Mouse (Mus musculus) intestine, postnatal 0 days (tissue): ENCODE results near the gene H2-T3. TPM values are rescaled to one million over a fixed set of nuclear protein-coding genes. Genes with fewer than 3 reads are reported as not detected.

Experiments used
- ATAC-seq: fragments of 200-750 bp; cut with Nextera tagmentation; 2 replicates; pipeline ENCODE4 v1.8.0; 2017; ENCODE audit warnings: mild to moderate bottlenecking, moderate TSS enrichment, moderate library complexity
- H3K27ac ChIP-seq: fragments of 300-500 bp; sonication (generic); 2 replicates; pipeline ENCODE4 v1.5.1; 2014; ENCODE audit warnings: mild to moderate bottlenecking, low read depth, low read length, moderate library complexity
- H3K27me3 ChIP-seq: fragments of 300-500 bp; sonication (generic); replicated peaks from 2 replicates; pipeline ENCODE4 v1.6.1; 2014; ENCODE audit warnings: low read length, mixed read lengths; ENCODE audit not compliant: control insufficient read depth, insufficient read depth
- H3K36me3 ChIP-seq: fragments of 300-500 bp; sonication (generic); 2 replicates; pipeline ENCODE4 v1.6.1; 2014; ENCODE audit warnings: mild to moderate bottlenecking, moderate library complexity; ENCODE audit not compliant: control insufficient read depth, insufficient read depth
- H3K4me1 ChIP-seq: fragments of 300-500 bp; sonication (generic); replicated peaks from 2 replicates; pipeline ENCODE4 v1.6.1; 2014; ENCODE audit warnings: antibody characterized with exemption, low read length, mixed read lengths; ENCODE audit not compliant: control insufficient read depth, insufficient read depth
- H3K4me2 ChIP-seq: fragments of 300-500 bp; sonication (generic); replicated peaks from 2 replicates; pipeline ENCODE4 v1.6.1; 2014; ENCODE audit warnings: low read depth, mild to moderate bottlenecking, moderate library complexity
- H3K4me3 ChIP-seq: fragments of 300-500 bp; sonication (generic); 2 replicates; pipeline ENCODE4 v1.5.1; 2014; ENCODE audit warnings: low read depth, low read length
- H3K9ac ChIP-seq: fragments of 300-500 bp; sonication (generic); 2 replicates; pipeline ENCODE4 v1.6.1; 2014; ENCODE audit warnings: mild to moderate bottlenecking, low read depth, low read length
- H3K9me3 ChIP-seq: fragments of 300-500 bp; sonication (generic); 2 replicates; pipeline ENCODE4 v1.6.1; 2016; ENCODE audit warnings: mixed run types; ENCODE audit not compliant: control insufficient read depth
- CTCF ChIP-seq: sonication (generic); IDR thresholded peaks from 2 replicates; pipeline ENCODE4 v1.5.1; 2016; ENCODE audit warnings: low read depth, mild to moderate bottlenecking, control low read depth, antibody characterized with exemption, moderate library complexity
- WGBS: fragments of 180-500 bp; shearing (Covaris S2); extraction: QIAGEN DNeasy Blood & Tissue Kit; methylation state at CpG from one replicate; pipeline ENCODE4 v1.1.7; 2014; 5-methylcytosine and 5-hydroxymethylcytosine counted together
- polyA plus RNA-seq: library from polyadenylated mRNA; unstranded; fragments of >200 nt; fragmentation: Nextera tagmentation; extraction: Ambion mirVana; gene quantifications from 2 replicates; pipeline ENCODE4 v1.2.1, GENCODE M21; 2015

The H2-T3 gene
- polyA plus RNA-seq, 1 experiment from 2014 or later, result 53.3 TPM

DNA sequence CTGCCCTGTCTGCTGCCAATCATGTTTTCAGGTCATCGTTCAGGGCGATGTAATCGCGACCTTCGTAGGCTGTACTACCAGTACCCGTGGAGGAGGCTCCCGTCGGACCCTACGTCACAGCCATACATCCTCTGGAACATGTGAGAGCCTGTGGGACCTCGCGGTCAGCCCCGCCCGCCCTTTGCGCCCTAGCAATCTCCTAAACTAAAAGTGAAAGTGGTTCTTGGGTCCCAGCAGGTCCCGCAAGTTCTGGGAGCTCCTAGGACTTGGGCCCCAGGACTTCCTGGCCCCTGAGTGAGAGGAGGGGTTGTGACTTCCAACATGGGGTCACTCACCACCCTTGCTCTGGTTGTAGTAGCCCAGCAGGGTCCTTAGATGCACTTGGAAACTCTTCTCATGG lies 15.4 kb upstream of the H2-T3 start:
- Histone ChIP-seq H3K9me3 (no peaks in the 10 kb centered on the region), H3K4me3 (peak overlapping the region; percentile 41), H3K27ac (no peak overlapping the region), H3K27me3 (peaks cover 32% of the 10 kb centered on the region; the same call in 1 of the 2 replicates), H3K4me1 (no peaks in the 10 kb centered on the region), H3K4me2 (peak overlapping the region; percentile 70), H3K9ac (no peak overlapping the region), H3K36me3 (no peaks in the 10 kb centered on the region)
- whole genome bisulfite sequencing, result 1% methylated on average over 15 of the region's 15 CpGs
- peak; percentile 37 for ATAC-seq
- TF ChIP-seq CTCF, result no peak

DNA sequence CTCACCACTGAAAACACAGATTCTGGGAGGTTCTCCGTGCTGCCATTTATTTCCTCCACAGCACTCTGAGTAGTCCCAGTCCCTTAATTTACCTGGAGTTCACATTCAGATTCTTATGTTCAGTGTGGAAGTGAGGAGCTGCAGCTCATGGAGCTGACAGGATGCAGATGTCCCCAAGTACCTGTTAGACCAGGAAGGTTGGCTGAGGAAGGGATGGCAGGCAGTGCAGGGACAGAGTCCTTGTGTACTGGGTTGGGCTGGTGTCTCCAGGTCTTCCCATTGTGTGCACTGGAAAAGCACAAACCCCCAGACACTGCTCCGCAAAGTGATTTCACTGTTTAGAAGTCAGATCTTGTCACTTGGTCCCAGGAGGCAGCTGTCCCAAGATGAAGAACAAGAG lies 11.8 kb upstream of the H2-T3 start:
- Histone ChIP-seq H3K27me3 (peaks cover 27% of the 10 kb centered on the region; the same call in 1 of the 2 replicates), H3K4me2 (no peak overlapping the region), H3K9ac (no peak overlapping the region), H3K36me3 (no peaks in the 10 kb centered on the region), H3K27ac (no peak overlapping the region), H3K4me3 (no peak overlapping the region), H3K9me3 (no peaks in the 10 kb centered on the region), H3K4me1 (no peaks in the 10 kb centered on the region)
- ATAC-seq, result no peak
- WGBS, result 77% methylated on average over 2 of the region's 2 CpGs
- TF ChIP-seq CTCF, result no peak

DNA sequence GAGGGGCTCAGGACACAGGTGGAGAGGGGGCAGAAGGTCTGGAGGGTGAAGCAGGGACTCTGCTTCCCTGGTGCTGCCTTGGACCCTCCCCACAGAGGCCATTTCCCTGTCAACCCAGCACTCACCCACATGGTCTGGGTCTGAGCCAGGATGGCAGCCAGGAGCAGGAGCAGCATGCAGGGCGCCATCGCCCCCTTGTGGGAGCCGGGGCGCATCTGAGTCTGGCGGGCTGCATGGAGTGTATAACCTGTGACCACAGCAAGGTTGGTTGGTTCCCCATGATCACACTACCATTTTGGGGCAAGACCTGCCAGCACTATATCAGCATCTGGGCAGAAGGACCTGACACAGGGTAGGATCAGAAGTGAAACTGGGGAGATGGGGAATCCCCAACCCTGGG lies 8.2 kb upstream of the H2-T3 start:
- peak; percentile 80 for TF ChIP-seq CTCF
- ATAC-seq, result no peak; the same call in 1 of the 2 replicates
- peaks cover 10% of the 10 kb centered on the region; the same call in 1 of the 2 replicates for H3K27me3 ChIP-seq
- H3K9me3 ChIP-seq, result no peaks in the 10 kb centered on the region
- H3K27ac ChIP-seq, result no peak overlapping the region
- no peaks in the 10 kb centered on the region for H3K36me3 ChIP-seq
- H3K4me1 ChIP-seq, result no peaks in the 10 kb centered on the region
- 16% methylated on average over 5 of the region's 5 CpGs for WGBS
- no peak overlapping the region for H3K4me3 ChIP-seq
- no peak overlapping the region for H3K9ac ChIP-seq
- no peak overlapping the region for H3K4me2 ChIP-seq

DNA sequence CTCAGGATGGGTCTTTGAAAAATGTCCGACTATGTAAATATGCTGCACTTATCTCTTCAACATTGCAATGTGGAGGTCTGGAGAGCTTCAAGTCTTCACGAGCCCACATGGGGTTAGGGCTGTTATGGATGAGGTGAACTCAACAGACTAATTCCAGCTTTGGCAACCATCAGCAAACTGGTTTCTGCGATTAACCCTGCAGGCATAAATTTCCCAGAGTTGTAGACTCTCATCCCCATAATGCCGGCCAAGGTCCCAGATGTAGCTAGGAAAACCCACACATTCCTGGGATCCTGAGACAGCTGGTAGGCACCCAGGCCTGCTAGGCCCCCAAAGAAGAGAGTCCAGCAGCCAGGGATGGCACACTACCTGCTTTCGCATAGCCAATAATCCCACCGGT lies 4.4 kb upstream of the H2-T3 start:
- WGBS, result 72% methylated on average over 6 of the region's 6 CpGs
- Histone ChIP-seq H3K9me3 (no peaks in the 10 kb centered on the region), H3K36me3 (no peaks in the 10 kb centered on the region), H3K27me3 (no peaks in the 10 kb centered on the region), H3K27ac (no peak overlapping the region), H3K4me3 (no peak overlapping the region), H3K4me1 (no peaks in the 10 kb centered on the region), H3K9ac (no peak overlapping the region), H3K4me2 (no peak overlapping the region)
- no peak for TF ChIP-seq CTCF
- no peak for ATAC-seq

DNA sequence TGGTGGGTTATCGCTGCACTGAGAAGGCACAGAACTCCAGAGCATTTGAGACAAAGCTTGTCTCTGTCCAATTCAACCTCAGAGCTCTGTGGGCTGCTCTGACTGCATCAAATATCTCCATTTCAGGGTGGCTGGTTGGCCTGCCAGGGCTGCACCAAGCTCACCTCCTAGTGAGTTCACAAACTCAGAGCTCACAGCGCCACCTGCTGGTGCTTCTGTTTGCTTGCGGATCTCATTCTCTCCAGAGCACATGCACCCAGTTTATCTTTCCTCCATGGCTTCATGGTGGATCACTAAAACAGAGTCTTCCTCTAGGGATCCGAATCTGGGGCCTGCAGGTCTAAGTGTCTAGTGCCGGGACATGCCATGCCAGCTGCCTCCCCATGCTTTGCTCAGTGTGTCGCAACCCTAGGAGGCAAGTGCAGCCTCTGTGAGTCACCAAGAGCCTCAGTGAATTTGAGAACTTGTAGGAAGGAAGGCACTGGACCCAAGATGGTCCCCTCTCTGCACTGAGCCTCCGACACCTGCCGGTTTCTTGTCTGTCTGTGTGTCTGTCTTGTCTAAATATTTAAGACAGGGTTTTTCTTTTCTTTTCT lies 3.6 kb upstream of the H2-T3 start:
- ATAC-seq, result no peak
- H3K4me2 ChIP-seq, result no peak overlapping the region
- H3K4me3 ChIP-seq, result no peak overlapping the region
- H3K4me1 ChIP-seq, result no peaks in the 10 kb centered on the region
- peak; percentile 89 for TF ChIP-seq CTCF
- 22% methylated on average over 8 of the region's 8 CpGs for WGBS
- no peaks in the 10 kb centered on the region for H3K9me3 ChIP-seq
- H3K27me3 ChIP-seq, result no peaks in the 10 kb centered on the region
- H3K36me3 ChIP-seq, result no peaks in the 10 kb centered on the region
- no peak overlapping the region for H3K27ac ChIP-seq
- H3K9ac ChIP-seq, result no peak overlapping the region

DNA sequence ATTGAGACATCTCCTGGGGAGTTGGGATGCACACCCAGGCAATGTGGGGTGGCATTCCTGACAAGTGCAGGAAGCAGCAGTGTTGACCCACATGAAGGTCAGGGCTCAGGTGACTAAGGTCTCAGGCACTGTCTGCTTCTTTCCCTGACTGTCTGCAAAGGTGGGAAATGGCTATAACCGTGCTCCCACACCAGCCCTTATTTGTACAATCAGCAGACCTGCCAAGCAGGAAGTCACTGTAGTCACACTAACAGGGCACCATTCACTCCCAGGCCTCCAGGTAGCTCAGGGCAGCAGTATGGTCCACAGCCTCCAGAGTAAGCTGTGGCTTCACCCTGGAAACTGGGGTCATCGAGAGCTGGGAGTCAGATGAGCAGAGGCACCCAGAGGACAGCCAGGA lies 2.3 kb upstream of the H2-T3 start:
- no peaks in the 10 kb centered on the region for H3K9me3 ChIP-seq
- no peak overlapping the region for H3K4me2 ChIP-seq
- H3K4me3 ChIP-seq, result no peak overlapping the region
- TF ChIP-seq CTCF, result no peak
- no peaks in the 10 kb centered on the region for H3K4me1 ChIP-seq
- no peak overlapping the region for H3K9ac ChIP-seq
- 38% methylated on average over 2 of the region's 2 CpGs for WGBS
- no peaks in the 10 kb centered on the region for H3K36me3 ChIP-seq
- no peaks in the 10 kb centered on the region for H3K27me3 ChIP-seq
- H3K27ac ChIP-seq, result no peak overlapping the region
- no peak for ATAC-seq
